Mouse (Mus musculus) liver, postnatal 0 days (tissue): ENCODE measurements around the gene Phf21a. TPM values are rescaled to one million over a fixed set of nuclear protein-coding genes. Genes with fewer than 3 reads are reported as not detected.

Source experiments
- ATAC-seq: fragments of 200-750 bp; cut with Nextera tagmentation; 2 replicates; pipeline ENCODE4 v1.8.0; 2017; ENCODE audit warnings: mild to moderate bottlenecking, moderate library complexity
- DNase-seq: peaks from one replicate; pipeline ENCODE4 v3.0.0-alpha.2; 2016
- H3K27ac ChIP-seq: fragments of 300-500 bp; sonication (generic); 2 replicates; pipeline ENCODE4 v1.5.1; 2014; ENCODE audit warnings: antibody characterized with exemption, moderate library complexity, mild to moderate bottlenecking, low read depth
- H3K27me3 ChIP-seq: fragments of 300-500 bp; sonication (generic); 2 replicates; pipeline ENCODE4 v1.6.1; 2014; ENCODE audit warnings: low read length, control low read depth, mixed read lengths; ENCODE audit not compliant: insufficient read depth
- H3K36me3 ChIP-seq: fragments of 300-500 bp; sonication (generic); replicated peaks from 2 replicates; pipeline ENCODE4 v1.6.1; 2014; ENCODE audit warnings: mild to moderate bottlenecking, control low read depth, low read length, moderate library complexity, mixed read lengths; ENCODE audit not compliant: insufficient read depth
- H3K4me1 ChIP-seq: fragments of 300-500 bp; sonication (generic); 2 replicates; pipeline ENCODE4 v1.6.1; 2014; ENCODE audit warnings: antibody characterized with exemption, mild to moderate bottlenecking, control low read depth; ENCODE audit not compliant: insufficient read depth
- H3K4me2 ChIP-seq: fragments of 300-500 bp; sonication (generic); 2 replicates; pipeline ENCODE4 v1.6.1; 2014; ENCODE audit warnings: low read depth, mild to moderate bottlenecking, low read length, moderate library complexity, mixed read lengths
- H3K4me3 ChIP-seq: fragments of 300-500 bp; sonication (generic); 2 replicates; pipeline ENCODE4 v1.5.1; 2014; ENCODE audit warnings: low read depth, low read length
- H3K9ac ChIP-seq: fragments of 300-500 bp; sonication (generic); replicated peaks from 2 replicates; pipeline ENCODE4 v1.6.1; 2014; ENCODE audit warnings: mild to moderate bottlenecking, moderate library complexity
- H3K9me3 ChIP-seq: fragments of 300-500 bp; sonication (generic); 2 replicates; pipeline ENCODE4 v1.6.1; 2016; ENCODE audit warnings: mild to moderate bottlenecking, control low read depth, low read length, mixed read lengths
- CTCF ChIP-seq: sonication (generic); IDR thresholded peaks from 2 replicates; pipeline ENCODE4 v1.5.1; 2016; ENCODE audit warnings: antibody characterized with exemption, low read depth
- EP300 ChIP-seq: IDR thresholded peaks from 2 replicates; pipeline ENCODE4 v1.6.1; 2016; ENCODE audit warnings: antibody characterized with exemption, low read depth, mild to moderate bottlenecking
- WGBS: fragments of 180-500 bp; shearing (Covaris S2); extraction: QIAGEN DNeasy Blood & Tissue Kit; methylation state at CpG from one replicate; pipeline ENCODE4 v1.1.7; 2014; ENCODE audit not compliant: insufficient replicate concordance; 5-methylcytosine and 5-hydroxymethylcytosine counted together
- microRNA counts: library from miRNA; unstranded; fragments of <30 nt; microRNA quantifications from one replicate; lab custom pipeline; 2015
- microRNA-seq: library from miRNA; unstranded; fragments of <30 nt; microRNA quantifications from one replicate; pipeline ENCODE4, GENCODE M21; 2016
- polyA plus RNA-seq: library from polyadenylated mRNA; unstranded; fragments of >200 nt; fragmentation: Nextera tagmentation; extraction: Ambion mirVana; gene quantifications from 2 replicates; pipeline ENCODE4 v1.2.1, GENCODE M21; 2015

Phf21a gene
- polyA plus RNA-seq, 1 experiment from 2014 or later, result 2.7 TPM

- Histone ChIP-seq H3K4me2 (no peak overlapping the region), H3K27ac (no peak overlapping the region), H3K9me3 (no peaks in the 10 kb centered on the region), H3K4me1 (no peaks in the 10 kb centered on the region), H3K4me3 (no peak overlapping the region), H3K36me3 (peaks cover 72% of the 10 kb centered on the region), H3K9ac (no peak overlapping the region), H3K27me3 (no peaks in the 10 kb centered on the region)
- ATAC-seq (no peak), DNase-seq (no peak)
- 85% methylated on average over 18 of the region's 18 CpGs for WGBS
- TF ChIP-seq EP300 (no peak), CTCF (no peak)
Observed at GRCm38 (mm10) chr2:92408309-92409045, 315.6 kb downstream of the Phf21a start.

GRCm38 (mm10) chr2:92411705-92412104, 318.8 kb downstream of the Phf21a start:
- H3K27me3 ChIP-seq, result no peaks in the 10 kb centered on the region
- H3K36me3 ChIP-seq, result peaks cover 82% of the 10 kb centered on the region

More at GRCm38 (mm10) chr2:92411705-92412104, 318.8 kb downstream of the Phf21a start:
- H3K4me2 ChIP-seq, result no peak overlapping the region
- DNase-seq (peak; percentile 29), ATAC-seq (0 out of 2 replicates have a peak, but pooled peaks have one; percentile 5)
- no peak overlapping the region for H3K27ac ChIP-seq
- TF ChIP-seq CTCF (no peak), EP300 (no peak)
- no peaks in the 10 kb centered on the region for H3K4me1 ChIP-seq
- H3K9me3 ChIP-seq, result no peaks in the 10 kb centered on the region
- 86% methylated on average over 10 of the region's 10 CpGs for WGBS
- H3K4me3 ChIP-seq, result no peak overlapping the region
- no peak overlapping the region for H3K9ac ChIP-seq

MicroRNA genes within 50 kb of the gene (microRNA counts, 519-probe panel; counts per million panel counts)
- microRNA mmu-miR-1955 (lab: Ali Mortazavi, UCI), result not detected

Small RNAs within 50 kb of the gene (microRNA-seq; reads per million reads assigned to microRNA genes)
- gene Mir1955 (15.4 reads per million, percentile 24 among the genes with 10 or more reads in this experiment), gene Mir7000 (not detected)

Other genes with a start within 250 kb of the Phf21a start
- not detected in 2 replicates for gene Chrm4, start 165.9 kb upstream of the Phf21a start, polyA plus RNA-seq
- gene Mdk, start 160.8 kb upstream of the Phf21a start, polyA plus RNA-seq, result 5.0 and 6.8 TPM in 2 replicates
- gene Gm9821, start 147.4 kb upstream of the Phf21a start, polyA plus RNA-seq, result 0.13 and 0.20 TPM in 2 replicates
- gene Dgkz, start 117.3 kb upstream of the Phf21a start, polyA plus RNA-seq, result 13.9 and 15.9 TPM in 2 replicates
- gene Creb3l1, start 68.6 kb upstream of the Phf21a start, polyA plus RNA-seq, result 0.63 TPM in 2 replicates